Mouse (Mus musculus) adrenal gland, adult 10 weeks (tissue): Measurements from ENCODE around the gene Samm50. TPM values are rescaled to one million over a fixed set of nuclear protein-coding genes. Genes with fewer than 3 reads are reported as not detected.

Experiments used
- polyA plus RNA-seq: library from polyadenylated mRNA; stranded (reverse); fragments of 350-450 nt; fragmentation: Illumina TruSeq; extraction: RNeasy Lipid Tissue Mini Kit (QIAGEN cat#74804); gene quantifications from one replicate; pipeline ENCODE4 v1.2.3, GENCODE M21; 2014; ENCODE audit warnings: low read depth, low replicate concordance

The Samm50 gene
- 59.5 TPM for polyA plus RNA-seq

GRCm38 (mm10) chr15:84192058-84192791 lies at the start of gene Samm50:
TSS of gene Samm50 (plus strand) at chr15:84192241.

GRCm38 (mm10) chr15:84167600-84167999 lies 24.4 kb upstream of the Samm50 start, which contains the start of gene Pnpla3:
TSS of gene Pnpla3 (plus strand) at chr15:84167837.

GRCm38 (mm10) chr15:84231721-84232561 lies 39.9 kb downstream of the Samm50 start, which contains the start of gene Parvb:
TSS of gene Parvb (plus strand) at chr15:84232043.

Other genes starting within 250 kb of the Samm50 start
- not detected for gene Efcab6, start 126.9 kb upstream of the Samm50 start, polyA plus RNA-seq
- 0.70 TPM for gene Sult4a1, start 86.5 kb upstream of the Samm50 start, polyA plus RNA-seq
- gene Pnpla5, start 69.1 kb upstream of the Samm50 start, polyA plus RNA-seq, result not detected
- gene Pnpla3, start 24.4 kb upstream of the Samm50 start, polyA plus RNA-seq, result not detected
- 2.7 TPM for gene Parvb, start 39.8 kb downstream of the Samm50 start, polyA plus RNA-seq
- 0.87 TPM for gene Parvg, start 131.8 kb downstream of the Samm50 start, polyA plus RNA-seq